Mouse (Mus musculus) layer of hippocampus, adult 9-10 months (tissue): ENCODE data around the gene Btbd9.

Source experiments
- DNase-seq: peaks from one replicate; pipeline ENCODE4 v3.0.0; 2022; ENCODE audit warnings: low spot score

The Btbd9 gene

GRCm38 (mm10) chr17:30241720-30242322 lies 334.5 kb downstream of the Btbd9 start:
- DNase-seq, result no peak

DNA sequence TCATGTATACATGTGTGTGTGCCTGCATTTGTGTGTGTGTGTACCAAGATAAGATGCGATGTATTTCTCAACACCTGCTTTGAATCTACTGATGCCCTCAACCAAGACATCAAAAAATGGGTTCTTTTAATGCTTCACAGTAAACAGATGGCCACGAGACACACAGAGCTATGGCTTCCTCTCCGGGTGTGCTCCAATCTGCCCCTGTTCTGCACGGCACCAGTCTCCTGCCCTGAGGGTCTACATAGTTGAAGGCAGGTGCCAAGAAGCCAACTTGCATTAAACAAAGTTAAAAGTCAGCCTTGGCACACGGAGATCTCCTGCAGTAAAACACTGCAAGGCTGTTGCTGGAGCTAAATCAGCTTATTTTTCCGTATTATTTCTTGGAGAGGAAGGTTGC lies 335.2 kb downstream of the Btbd9 start:
- no peak for DNase-seq

DNA sequence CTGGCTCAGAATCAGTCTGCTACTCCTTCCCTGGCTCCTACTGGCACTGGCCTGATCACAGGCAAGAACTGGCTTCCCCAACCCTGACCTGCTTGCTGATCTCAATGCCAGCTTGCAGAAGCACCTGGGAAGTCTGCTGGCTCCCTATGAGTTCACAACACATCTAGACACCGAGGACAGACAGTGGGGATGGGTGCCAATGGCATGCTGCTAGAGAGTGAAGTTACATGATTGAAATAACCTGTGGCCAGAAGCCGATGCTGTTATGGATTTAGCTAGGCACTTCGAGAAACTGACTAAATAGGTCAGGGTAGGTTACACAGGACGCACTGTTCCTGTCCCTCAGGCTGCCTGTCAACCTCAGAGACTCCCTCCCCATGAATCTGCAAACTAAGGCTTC lies 335.6 kb downstream of the Btbd9 start:
- DNase-seq, result no peak

- DNase-seq, result no peak
Observed at GRCm38 (mm10) chr17:30239458-30239857, 336.8 kb downstream of the Btbd9 start.

DNA sequence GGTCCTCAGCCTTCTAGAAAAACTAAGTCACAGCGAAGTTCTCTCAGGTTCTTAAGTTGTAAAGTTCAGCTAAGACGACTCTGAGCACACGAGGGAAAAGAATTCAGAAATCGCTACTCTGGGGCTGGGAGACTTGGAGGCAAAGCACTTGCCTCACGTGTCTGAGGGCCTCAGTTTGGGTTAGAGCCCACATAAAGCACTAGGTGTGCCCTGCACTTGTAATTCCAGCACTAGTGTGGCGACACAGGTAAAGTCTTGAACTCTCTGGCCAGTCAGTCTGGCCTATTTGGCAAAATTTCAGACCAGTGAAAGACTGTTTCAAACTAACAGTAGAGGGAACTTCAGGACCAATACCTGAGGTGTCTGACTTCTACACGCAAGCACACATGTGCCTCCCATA lies 338.7 kb downstream of the Btbd9 start:
- DNase-seq, result no peak

DNA sequence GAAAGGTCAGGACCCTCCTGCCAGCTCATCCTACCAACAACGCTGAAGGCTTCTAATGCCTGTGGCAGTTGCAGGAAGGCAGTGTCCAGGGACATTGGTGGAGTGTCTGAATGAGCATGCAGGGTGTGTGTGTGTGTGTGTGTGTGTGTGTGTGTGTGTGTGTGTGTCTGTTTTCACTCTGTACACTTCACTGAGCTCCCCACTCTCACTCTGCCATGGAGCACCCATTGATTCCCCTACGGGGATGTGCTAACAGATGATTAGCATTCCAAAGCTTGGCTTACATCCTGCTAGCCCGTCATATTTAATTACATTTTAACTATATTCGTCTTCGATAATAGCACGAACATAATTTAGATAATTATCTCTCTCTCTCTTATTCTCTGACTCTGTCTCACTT lies 339.7 kb downstream of the Btbd9 start:
- no peak for DNase-seq

- no peak for DNase-seq
Observed at GRCm38 (mm10) chr17:30235380-30235779, 340.9 kb downstream of the Btbd9 start.

- DNase-seq, result no peak
Observed at GRCm38 (mm10) chr17:30232698-30233097, 343.6 kb downstream of the Btbd9 start.

DNA sequence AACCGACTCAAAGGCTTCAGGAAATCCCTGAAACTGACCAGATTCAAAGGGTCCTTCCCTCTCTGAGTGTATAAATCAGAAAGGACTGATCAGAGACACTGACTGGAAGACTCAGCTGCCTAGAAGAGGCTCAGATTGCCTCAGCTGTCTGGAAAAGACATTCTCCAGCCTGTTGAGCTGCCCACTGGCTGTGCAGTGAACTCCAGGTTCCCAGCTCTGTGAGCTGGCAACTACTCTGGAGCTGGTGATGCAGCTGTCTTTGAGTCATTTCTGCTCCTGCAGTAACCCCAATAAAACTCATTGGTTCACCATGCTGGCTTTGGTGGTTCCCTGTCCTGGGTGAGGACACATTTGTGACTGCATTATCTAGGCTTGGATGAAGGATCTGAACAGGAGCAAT lies 344.8 kb downstream of the Btbd9 start:
- no peak for DNase-seq

- no peak for DNase-seq
Observed at GRCm38 (mm10) chr17:30230428-30230827, 345.9 kb downstream of the Btbd9 start.

GRCm38 (mm10) chr17:30228439-30229215 lies 347.7 kb downstream of the Btbd9 start:
- no peak for DNase-seq

- no peak for DNase-seq
Observed at GRCm38 (mm10) chr17:30225030-30225740, 351.1 kb downstream of the Btbd9 start.

DNA sequence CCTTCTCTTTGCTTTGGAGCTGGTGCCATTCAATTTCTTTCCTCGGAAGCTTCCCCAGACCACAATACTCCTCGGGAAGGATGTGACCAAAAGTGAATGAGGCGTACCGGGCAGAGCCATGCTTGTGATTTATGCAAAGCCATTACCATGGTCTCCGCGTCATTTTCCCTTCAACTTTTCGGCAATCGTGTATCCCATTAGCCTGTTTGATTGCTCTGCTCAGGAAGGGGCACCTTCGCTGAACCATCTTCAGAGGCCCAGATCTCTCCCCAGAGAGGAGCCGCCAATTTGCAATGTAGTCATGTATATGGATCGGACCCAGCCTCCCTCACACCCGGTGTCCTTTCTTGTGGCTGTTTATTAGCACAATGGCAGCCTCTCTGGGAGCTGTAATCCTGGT lies 353.5 kb downstream of the Btbd9 start:
- DNase-seq, result no peak

DNA sequence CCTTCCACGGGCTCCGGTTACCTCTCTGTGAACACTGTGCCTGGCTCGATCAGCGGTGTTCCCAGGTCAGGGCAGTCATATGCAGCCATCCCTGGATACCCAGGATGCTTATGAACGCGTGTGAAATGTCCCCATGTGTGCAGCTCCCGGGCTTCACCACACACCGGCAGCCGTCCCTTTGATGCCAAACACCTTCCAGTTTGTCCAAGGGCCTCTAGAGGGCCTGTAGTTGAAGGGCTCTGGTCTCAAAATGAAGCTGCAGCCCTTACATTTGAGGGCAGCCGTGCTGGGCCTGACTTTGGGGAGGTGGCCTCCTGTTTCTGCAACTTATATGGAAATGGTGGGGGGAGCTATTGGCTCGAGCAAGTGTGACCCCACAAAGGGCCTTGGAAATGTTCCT lies 353.9 kb downstream of the Btbd9 start:
- DNase-seq, result no peak

- DNase-seq, result no peak
Observed at GRCm38 (mm10) chr17:30221677-30222076, 354.6 kb downstream of the Btbd9 start.

DNA sequence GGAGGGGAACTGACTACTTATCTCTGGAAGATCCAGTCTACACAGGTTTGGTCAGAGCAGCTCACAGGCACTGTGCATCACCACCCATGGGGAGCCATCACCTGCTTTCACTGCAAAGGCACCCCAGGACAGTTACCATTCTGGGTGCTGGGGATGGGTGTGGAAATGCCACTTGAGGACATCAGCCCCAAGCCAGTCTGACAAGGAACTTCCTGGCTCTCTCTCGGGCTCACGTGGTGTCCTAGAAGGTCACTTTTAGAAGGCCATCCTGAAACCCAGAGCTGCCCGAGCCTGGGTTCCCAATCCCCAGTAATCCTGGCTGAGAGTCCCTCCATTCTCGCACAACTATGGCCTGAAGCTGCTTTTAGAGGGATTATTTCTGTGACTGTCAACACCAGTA lies 360.5 kb downstream of the Btbd9 start:
- DNase-seq, result no peak

- peak; percentile 46 for DNase-seq
Observed at GRCm38 (mm10) chr17:30214393-30214792, 361.9 kb downstream of the Btbd9 start.

GRCm38 (mm10) chr17:30213371-30213770 lies 362.9 kb downstream of the Btbd9 start:
- DNase-seq, result no peak

- no peak for DNase-seq
Observed at GRCm38 (mm10) chr17:30212647-30213046, 363.6 kb downstream of the Btbd9 start.

GRCm38 (mm10) chr17:30210936-30211335 lies 365.4 kb downstream of the Btbd9 start:
- no peak for DNase-seq

DNA sequence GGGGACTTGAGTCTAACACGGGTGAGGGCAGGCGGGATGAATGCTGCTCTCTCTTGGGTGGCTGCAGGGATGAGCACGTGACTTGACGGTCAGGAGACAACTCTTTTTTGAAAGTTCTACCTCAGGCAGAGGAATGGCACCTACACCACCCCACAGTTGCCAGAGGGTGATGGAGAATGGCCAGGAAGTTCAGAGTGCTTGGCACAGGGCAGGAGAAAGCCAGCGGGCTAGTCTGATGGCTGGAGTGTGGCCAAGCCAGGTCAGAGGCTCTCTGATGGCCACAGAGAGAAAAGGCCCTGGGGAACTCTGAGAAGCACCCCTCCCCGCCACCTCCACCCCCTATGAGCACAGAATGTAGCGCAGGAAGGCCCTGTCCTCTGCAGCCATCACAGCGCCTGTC lies 366.0 kb downstream of the Btbd9 start:
- no peak for DNase-seq

GRCm38 (mm10) chr17:30205062-30205825 lies 371.0 kb downstream of the Btbd9 start:
- DNase-seq, result no peak
